Mouse (Mus musculus) ES-E14 (cell line): ENCODE data around the gene Dapk3.

Experiments used
- HCFC1 ChIP-seq: IDR thresholded peaks from 2 replicates; pipeline ENCODE4 v1.6.1; 2012; ENCODE audit warnings: low read length, inconsistent platforms, borderline replicate concordance; ENCODE audit not compliant: insufficient read depth
- MAFK ChIP-seq: IDR thresholded peaks from 2 replicates; pipeline ENCODE4 v1.6.1; 2014; ENCODE audit warnings: mild to moderate bottlenecking, low read depth, low read length, inconsistent platforms; ENCODE audit not compliant: insufficient read depth
- ZNF384 ChIP-seq: IDR thresholded peaks from 2 replicates; pipeline ENCODE4 v1.6.1; 2012; ENCODE audit warnings: low read depth, low read length, inconsistent platforms

GRCm38 (mm10) chr10:81210154-81210553 is 27.3 kb downstream of the Dapk3 start:
- TF ChIP-seq ZNF384: no peak
- TF ChIP-seq MAFK: no peak
- no peak for TF ChIP-seq HCFC1
